Mouse (Mus musculus) neural tube, embryonic 15.5 days (tissue): ENCODE measurements around the gene Map2k6. TPM values are rescaled to one million over a fixed set of nuclear protein-coding genes. Genes with fewer than 3 reads are reported as not detected.
"Not testable (repeated sequence)": the region's sequence is repeated elsewhere in the genome, so short reads cannot be mapped to it uniquely, and the experiment has no call there.

Experiments used
- ATAC-seq: fragments of 200-750 bp; cut with Nextera tagmentation; 2 replicates; pipeline ENCODE4 v1.8.0; 2017; ENCODE audit warnings: mild to moderate bottlenecking, moderate TSS enrichment, moderate library complexity; ENCODE audit not compliant: low FRiP score
- H3K27ac ChIP-seq: fragments of 300-500 bp; sonication (generic); replicated peaks from 2 replicates; pipeline ENCODE4 v1.5.1; 2015; ENCODE audit warnings: mild to moderate bottlenecking, inconsistent platforms
- H3K27me3 ChIP-seq: fragments of 300-500 bp; sonication (generic); replicated peaks from 2 replicates; pipeline ENCODE4 v1.6.1; 2015; ENCODE audit warnings: inconsistent platforms
- H3K36me3 ChIP-seq: fragments of 300-500 bp; sonication (generic); 2 replicates; pipeline ENCODE4 v1.6.1; 2015; ENCODE audit warnings: inconsistent platforms
- H3K4me1 ChIP-seq: fragments of 300-500 bp; sonication (generic); 2 replicates; pipeline ENCODE4 v1.6.1; 2015; ENCODE audit warnings: inconsistent platforms
- H3K4me2 ChIP-seq: fragments of 300-500 bp; sonication (generic); 2 replicates; pipeline ENCODE4 v1.6.1; 2015; ENCODE audit warnings: inconsistent platforms, mild to moderate bottlenecking, moderate library complexity
- H3K4me3 ChIP-seq: fragments of 300-500 bp; sonication (generic); replicated peaks from 2 replicates; pipeline ENCODE4 v1.5.1; 2015; ENCODE audit warnings: mild to moderate bottlenecking, inconsistent platforms
- H3K9ac ChIP-seq: fragments of 300-500 bp; sonication (generic); replicated peaks from 2 replicates; pipeline ENCODE4 v1.6.1; 2015; ENCODE audit warnings: mild to moderate bottlenecking, inconsistent platforms
- H3K9me3 ChIP-seq: fragments of 300-500 bp; sonication (generic); replicated peaks from 2 replicates; pipeline ENCODE4 v1.6.1; 2016; ENCODE audit warnings: inconsistent platforms
- WGBS: fragments of 180-500 bp; shearing (Covaris S2); methylation state at CpG from one replicate; pipeline ENCODE4 v1.1.7; 2015; ENCODE audit warnings: mixed read lengths; 5-methylcytosine and 5-hydroxymethylcytosine counted together
- polyA plus RNA-seq: library from polyadenylated mRNA; unstranded; fragments of >200 nt; fragmentation: Nextera tagmentation; extraction: Ambion mirVana; gene quantifications from 2 replicates; pipeline ENCODE4 v1.2.1, GENCODE M21; 2015

The Map2k6 gene
- polyA plus RNA-seq: 19.7 and 20.7 TPM in 2 replicates

DNA sequence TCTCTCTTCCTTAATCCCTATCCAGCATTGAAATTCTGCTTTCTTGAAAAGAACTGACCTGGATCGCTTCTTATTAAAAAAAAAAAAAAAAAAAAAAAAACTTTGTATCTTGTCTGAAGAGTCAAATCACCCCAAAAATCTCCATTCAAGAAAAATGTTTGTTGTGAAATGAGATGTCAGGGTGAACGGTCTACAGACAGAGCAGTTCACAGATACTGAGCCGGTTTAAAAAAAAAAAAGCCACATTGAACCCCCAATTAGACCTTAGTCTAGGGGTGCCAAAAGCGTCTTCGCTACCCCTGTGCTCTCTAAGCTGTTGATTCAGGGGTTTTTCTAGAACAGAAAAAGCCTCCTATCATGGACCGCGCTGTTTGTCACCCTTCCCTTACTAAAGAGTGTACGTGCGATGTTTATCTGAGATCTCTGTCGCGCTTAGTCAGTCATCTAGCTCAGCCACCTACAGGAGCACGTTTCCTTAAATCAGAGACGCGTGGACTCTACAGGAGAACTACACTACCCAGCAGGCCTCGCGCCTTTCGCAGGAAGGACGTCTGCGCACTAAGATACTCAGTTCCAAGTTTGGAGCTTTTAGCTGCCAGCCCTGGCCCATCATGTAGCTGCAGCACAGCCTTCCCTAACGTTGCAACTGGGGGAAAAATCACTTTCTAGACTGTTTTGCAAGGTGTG is at the start of gene Map2k6:
Gene Map2k6, plus strand, starts transcription at position 570 of the 687 bp plus-strand sequence.
- H3K4me1 ChIP-seq: peaks cover 40% of the 10 kb centered on the region
- no peaks in the 10 kb centered on the region for H3K9me3 ChIP-seq
- H3K4me3 ChIP-seq: peak within 1 kb of the TSS; percentile 69
- H3K27ac ChIP-seq: peak within 1 kb of the TSS; percentile 64
- H3K4me2 ChIP-seq: peak within 1 kb of the TSS; percentile 70
- H3K36me3 ChIP-seq: no peaks in the 10 kb centered on the region
- peak within 1 kb of the TSS; percentile 50 for H3K9ac ChIP-seq
- WGBS: 12% methylated on average over 20 of the region's 20 CpGs
- ATAC-seq: peak; percentile 93
- H3K27me3 ChIP-seq: no peaks in the 10 kb centered on the region

GRCm38 (mm10) chr11:110354261-110354660 is 44.7 kb upstream of the Map2k6 start:
- H3K36me3 ChIP-seq: no peaks in the 10 kb centered on the region
- 87% methylated on average over 9 of the region's 9 CpGs for WGBS
- no peak overlapping the region for H3K9ac ChIP-seq
- no peak overlapping the region for H3K4me3 ChIP-seq
- H3K4me1 ChIP-seq: no peaks in the 10 kb centered on the region
- H3K27me3 ChIP-seq: no peaks in the 10 kb centered on the region
- no peak overlapping the region for H3K27ac ChIP-seq
- H3K9me3 ChIP-seq: no peaks in the 10 kb centered on the region
- no peak for ATAC-seq
- no peak overlapping the region for H3K4me2 ChIP-seq

- H3K4me2 ChIP-seq, H3K9ac ChIP-seq, ATAC-seq, H3K36me3 ChIP-seq, H3K27ac ChIP-seq, H3K4me3 ChIP-seq, H3K4me1 ChIP-seq, H3K27me3 ChIP-seq, H3K9me3 ChIP-seq: not testable (repeated sequence)
- 87% methylated on average over 9 of the region's 9 CpGs for WGBS
These were observed 43.8 kb upstream of the Map2k6 start for GRCm38 (mm10) chr11:110355131-110355530.

DNA sequence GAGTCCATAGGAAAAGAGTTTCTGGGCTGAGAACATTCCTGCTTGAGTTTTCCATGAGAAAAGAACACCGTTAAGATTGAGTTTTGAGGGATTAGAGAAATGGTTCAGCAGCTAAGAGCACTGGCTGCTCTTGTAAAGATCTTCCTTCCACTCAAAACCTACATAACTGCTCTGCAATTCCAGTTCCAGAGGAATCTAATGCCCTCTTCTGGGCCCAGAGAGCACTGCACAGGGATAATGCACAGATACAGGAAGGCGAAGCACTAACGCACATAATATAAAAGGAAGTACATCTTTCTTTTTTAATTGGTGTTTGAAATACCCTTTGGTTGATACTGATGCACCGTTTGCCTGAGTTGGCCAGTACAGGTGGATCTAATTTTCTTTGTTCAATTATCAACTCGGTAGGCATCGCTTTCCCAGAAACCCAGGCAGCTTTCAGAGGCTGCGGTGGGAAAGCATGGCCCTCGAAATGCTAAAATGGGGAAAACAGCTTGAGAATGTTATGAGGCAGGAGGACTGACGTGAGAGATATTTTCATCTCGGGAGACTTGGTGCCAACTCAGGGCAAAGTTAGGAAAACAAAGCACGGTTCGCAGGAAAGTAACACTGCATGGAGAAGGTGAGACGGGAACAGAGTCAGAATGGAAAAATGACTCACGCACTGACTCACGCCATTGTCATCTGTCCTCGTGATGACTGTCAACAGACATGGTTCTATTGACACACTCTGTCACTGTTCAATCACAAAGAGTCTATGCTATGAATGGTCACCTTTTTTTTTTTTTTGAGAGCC is 41.0 kb upstream of the Map2k6 start:
- Histone ChIP-seq H3K27me3 (no peaks in the 10 kb centered on the region), H3K9me3 (no peaks in the 10 kb centered on the region), H3K27ac (no peak overlapping the region), H3K4me1 (no peaks in the 10 kb centered on the region), H3K9ac (no peak overlapping the region), H3K4me2 (no peak overlapping the region), H3K4me3 (no peak overlapping the region), H3K36me3 (no peaks in the 10 kb centered on the region)
- ATAC-seq: no peak
- 78% methylated on average over 16 of the region's 16 CpGs for WGBS

- H3K9me3 ChIP-seq: no peaks in the 10 kb centered on the region
- H3K9ac ChIP-seq: no peak overlapping the region
- H3K4me2 ChIP-seq: no peak overlapping the region
- H3K27ac ChIP-seq: no peak overlapping the region
- H3K27me3 ChIP-seq: no peaks in the 10 kb centered on the region
- no peaks in the 10 kb centered on the region for H3K4me1 ChIP-seq
- no peak for ATAC-seq
- no peak overlapping the region for H3K4me3 ChIP-seq
- WGBS: 76% methylated on average over 3 of the region's 3 CpGs
- H3K36me3 ChIP-seq: no peaks in the 10 kb centered on the region
These were observed 33.9 kb upstream of the Map2k6 start for GRCm38 (mm10) chr11:110365016-110365415.

DNA sequence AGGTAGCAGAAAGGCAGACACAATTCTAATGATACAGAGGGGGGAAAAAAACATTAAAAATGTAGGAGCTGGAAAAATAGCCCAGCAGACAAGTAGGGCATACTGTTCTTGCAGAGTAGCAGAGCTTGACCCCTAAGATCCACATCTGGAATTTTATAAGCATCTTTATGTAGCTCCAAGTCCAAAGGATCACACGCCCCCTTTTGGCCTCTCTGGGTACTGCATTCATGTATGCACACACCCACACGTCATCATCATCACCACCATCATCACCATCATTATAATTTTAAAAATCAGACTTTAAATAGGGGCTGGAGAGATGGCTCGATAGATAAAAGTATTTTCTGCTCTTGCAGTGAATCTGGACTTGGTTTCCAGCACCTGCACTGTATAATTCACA is 32.0 kb upstream of the Map2k6 start:
- no peak for ATAC-seq
- WGBS: 85% methylated on average over 3 of the region's 3 CpGs

DNA sequence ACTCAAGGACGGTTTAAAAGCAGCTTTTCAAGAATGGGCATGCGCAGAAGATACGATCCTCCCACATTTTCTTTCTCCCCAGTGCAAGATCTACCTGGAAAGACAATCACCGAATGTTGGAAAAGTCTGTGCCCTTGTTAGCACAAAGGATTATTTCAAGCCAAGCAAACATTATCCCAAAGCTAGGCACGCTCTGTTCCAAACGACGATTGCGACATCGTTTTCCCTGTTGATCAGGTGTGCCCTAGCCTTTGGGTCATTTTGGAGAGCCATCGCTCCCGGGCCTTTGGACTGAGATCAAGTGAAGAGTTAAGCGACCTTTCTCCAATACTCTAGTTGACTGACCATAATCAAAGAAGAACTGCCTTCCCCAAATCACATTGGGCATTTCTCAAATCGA is 31.3 kb upstream of the Map2k6 start:
- Histone ChIP-seq H3K27me3 (no peaks in the 10 kb centered on the region), H3K36me3 (no peaks in the 10 kb centered on the region), H3K27ac (no peak overlapping the region), H3K9me3 (no peaks in the 10 kb centered on the region), H3K4me3 (no peak overlapping the region), H3K4me1 (no peaks in the 10 kb centered on the region), H3K4me2 (no peak overlapping the region), H3K9ac (no peak overlapping the region)
- WGBS: 94% methylated on average over 13 of the region's 13 CpGs
- ATAC-seq: no peak

More for the DNA sequence above, 32.0 kb upstream of the Map2k6 start:
- Histone ChIP-seq H3K27me3 (no peaks in the 10 kb centered on the region), H3K4me1 (no peaks in the 10 kb centered on the region), H3K27ac (no peak overlapping the region), H3K9me3 (no peaks in the 10 kb centered on the region), H3K4me3 (no peak overlapping the region), H3K9ac (no peak overlapping the region), H3K4me2 (no peak overlapping the region), H3K36me3 (no peaks in the 10 kb centered on the region)

DNA sequence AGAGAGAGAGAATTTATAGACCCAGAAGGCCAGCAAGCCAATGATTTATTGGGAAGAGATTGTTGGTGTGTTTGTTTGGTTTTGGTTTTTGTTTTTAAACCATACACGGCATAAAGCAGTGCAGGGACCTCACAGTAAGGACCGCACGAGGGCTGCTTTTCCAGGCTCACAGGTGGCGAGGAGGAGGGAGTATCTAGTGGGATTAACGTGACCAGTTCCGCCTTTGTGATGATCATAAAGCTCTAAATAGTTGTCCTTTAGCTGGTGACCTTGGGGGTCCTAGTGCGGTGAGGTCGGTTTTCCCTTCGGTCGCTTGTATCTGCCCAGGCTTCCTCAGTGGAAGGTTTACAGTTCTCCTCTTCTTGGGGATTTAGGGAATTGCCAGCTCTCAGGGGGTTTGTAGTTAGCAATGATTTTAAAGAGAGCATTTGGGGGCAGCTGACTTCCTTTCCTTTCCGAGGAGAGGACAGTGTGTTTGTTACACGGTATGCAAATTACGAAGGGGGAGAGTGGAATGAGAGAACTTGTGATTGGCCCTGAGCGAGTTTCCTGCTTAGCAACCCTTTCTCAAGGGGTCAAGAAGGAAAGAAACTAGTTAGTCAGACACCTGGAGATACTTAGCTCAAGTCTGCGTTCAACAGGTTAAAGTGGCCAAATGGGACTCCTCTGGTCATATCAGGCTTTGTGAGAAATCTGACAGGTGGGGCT is 29.5 kb upstream of the Map2k6 start:
- no peaks in the 10 kb centered on the region for H3K36me3 ChIP-seq
- H3K4me2 ChIP-seq: peak overlapping the region; percentile 30
- H3K4me3 ChIP-seq: no peak overlapping the region
- no peak overlapping the region for H3K27ac ChIP-seq
- ATAC-seq: no peak
- no peaks in the 10 kb centered on the region for H3K4me1 ChIP-seq
- H3K27me3 ChIP-seq: no peaks in the 10 kb centered on the region
- 20% methylated on average over 15 of the region's 15 CpGs for WGBS
- H3K9ac ChIP-seq: no peak overlapping the region
- no peaks in the 10 kb centered on the region for H3K9me3 ChIP-seq

DNA sequence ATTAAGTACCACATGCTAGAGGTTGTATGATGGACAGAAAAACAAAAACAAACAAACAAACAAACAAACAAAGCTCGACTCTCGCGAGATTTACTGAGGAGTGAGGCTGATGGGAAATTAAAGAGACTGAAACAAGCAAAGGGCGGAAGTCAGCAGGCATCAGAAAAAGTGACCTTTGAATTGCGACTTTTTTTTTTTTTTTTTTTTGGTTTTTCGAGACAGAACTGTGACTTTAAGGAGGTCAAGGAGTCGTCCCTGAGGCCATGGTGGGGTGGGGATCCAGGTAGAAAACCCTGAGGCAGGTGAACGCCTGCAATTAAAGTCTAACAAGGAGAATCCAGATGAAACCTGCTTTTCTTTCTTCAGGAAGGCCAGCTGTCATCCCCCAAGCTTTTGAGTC is 27.1 kb upstream of the Map2k6 start:
- H3K9me3 ChIP-seq: no peaks in the 10 kb centered on the region
- no peak overlapping the region for H3K4me2 ChIP-seq
- no peak overlapping the region for H3K4me3 ChIP-seq
- H3K4me1 ChIP-seq: no peaks in the 10 kb centered on the region
- no peaks in the 10 kb centered on the region for H3K36me3 ChIP-seq
- no peak overlapping the region for H3K9ac ChIP-seq
- no peak overlapping the region for H3K27ac ChIP-seq
- WGBS: 74% methylated on average over 8 of the region's 8 CpGs
- no peaks in the 10 kb centered on the region for H3K27me3 ChIP-seq
- no peak for ATAC-seq

DNA sequence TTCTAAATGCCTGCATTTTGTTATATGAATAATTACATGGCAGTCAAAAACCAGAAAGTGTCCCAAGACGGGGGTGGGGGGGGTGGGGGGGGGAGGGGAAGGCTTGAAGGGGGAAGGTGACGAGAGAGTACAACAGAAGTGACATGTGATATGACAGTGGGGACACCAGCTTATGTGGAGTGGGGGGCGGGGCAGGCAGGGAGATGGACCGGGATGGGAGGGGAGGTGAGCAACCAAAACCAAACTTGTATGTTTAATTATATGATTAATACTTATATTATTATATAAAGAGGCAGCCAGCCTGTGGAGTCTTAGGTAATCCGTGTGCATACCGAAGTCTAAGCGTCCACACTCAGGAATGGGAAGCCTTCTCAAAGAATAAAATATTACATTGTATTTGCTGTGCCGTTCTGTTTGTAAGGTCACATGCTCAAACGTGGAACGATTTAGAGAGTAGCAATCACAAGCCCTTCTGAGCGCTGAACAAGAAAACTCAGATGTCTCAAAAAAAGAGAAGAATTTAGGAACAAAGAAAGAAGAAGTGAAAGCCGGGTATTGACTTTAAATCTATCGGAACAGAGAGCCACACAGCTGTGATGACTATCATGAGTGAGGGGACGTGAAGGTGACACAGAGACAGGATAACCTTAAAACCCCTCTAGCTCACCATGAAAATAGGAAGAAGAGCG is 26.5 kb upstream of the Map2k6 start:
- no peak overlapping the region for H3K4me3 ChIP-seq
- H3K4me1 ChIP-seq: no peaks in the 10 kb centered on the region
- no peak overlapping the region for H3K4me2 ChIP-seq
- no peak overlapping the region for H3K9ac ChIP-seq
- WGBS: 78% methylated on average over 15 of the region's 15 CpGs
- ATAC-seq: no peak
- no peak overlapping the region for H3K27ac ChIP-seq
- no peaks in the 10 kb centered on the region for H3K36me3 ChIP-seq
- no peaks in the 10 kb centered on the region for H3K27me3 ChIP-seq
- H3K9me3 ChIP-seq: no peaks in the 10 kb centered on the region

- Histone ChIP-seq H3K9ac (no peak overlapping the region), H3K27me3 (no peaks in the 10 kb centered on the region), H3K4me3 (no peak overlapping the region), H3K4me2 (no peak overlapping the region), H3K9me3 (no peaks in the 10 kb centered on the region), H3K4me1 (no peaks in the 10 kb centered on the region), H3K36me3 (no peaks in the 10 kb centered on the region), H3K27ac (no peak overlapping the region)
- 81% methylated on average over 9 of the region's 9 CpGs for WGBS
- ATAC-seq: no peak
These were observed 24.9 kb upstream of the Map2k6 start for GRCm38 (mm10) chr11:110374036-110374435.
